Mouse (Mus musculus): Measurements from ENCODE around the gene S100a2.

GRCm38 (mm10) chr3:90627807-90628206, 37.8 kb downstream of the S100a2 start:
- TF ChIP-seq EP300 (IDR thresholded peaks at IDR 0.05; ENCODE audit: low read depth), result no peak
- peak; percentile 55 for TF ChIP-seq CTCF (IDR thresholded peaks at IDR 0.05; ENCODE audit: low read depth)
